Mouse (Mus musculus) kidney, adult 9 months (tissue): Measurements from ENCODE around the gene Adgra3.

Experiments
- DNase-seq: peaks from one replicate; pipeline ENCODE4 v3.0.0; 2022

Adgra3 gene

GRCm38 (mm10) chr5:50058421-50059286 lies at the start of gene Adgra3:
Gene Adgra3, minus strand, starts transcription at chr5:50059006.
- DNase-seq: peak; percentile 89

DNA sequence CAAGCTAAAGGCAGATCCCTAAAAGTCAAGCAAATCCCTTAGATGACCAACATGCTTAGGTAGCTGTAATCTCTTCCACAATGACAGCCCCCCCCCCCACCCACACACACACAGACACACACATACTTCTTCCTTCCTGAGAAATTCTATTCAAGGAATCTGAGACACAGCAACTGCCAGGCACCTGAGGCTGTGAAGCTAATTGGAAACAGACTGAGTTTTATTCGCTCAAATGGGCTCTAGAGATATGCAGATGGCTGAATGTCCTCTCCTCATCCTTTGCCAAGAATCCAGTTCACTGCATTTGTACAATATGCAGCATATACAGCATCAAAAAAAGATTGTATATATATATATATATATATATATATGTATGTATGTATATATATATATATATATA lies 24.6 kb upstream of the Adgra3 start:
- DNase-seq: no peak

DNA sequence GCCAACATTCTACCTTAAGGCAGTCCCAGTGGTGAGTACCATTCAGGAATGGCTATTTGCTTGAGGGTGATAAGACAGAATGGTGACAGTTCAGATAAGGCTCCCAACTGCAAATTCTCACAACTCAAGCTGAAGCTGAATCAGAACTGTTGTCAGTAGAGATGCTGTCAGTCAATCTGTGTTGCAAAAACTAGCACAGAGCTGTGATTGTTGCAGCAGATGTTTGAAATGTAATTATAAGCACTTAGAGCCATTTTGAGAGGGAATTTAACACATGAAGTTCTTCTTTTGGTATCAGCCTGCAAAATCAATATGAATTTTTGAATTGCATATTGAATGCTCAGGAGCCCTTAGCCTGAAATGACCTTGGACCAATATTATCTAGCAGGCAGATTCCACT lies 15.4 kb upstream of the Adgra3 start:
- DNase-seq: no peak

DNA sequence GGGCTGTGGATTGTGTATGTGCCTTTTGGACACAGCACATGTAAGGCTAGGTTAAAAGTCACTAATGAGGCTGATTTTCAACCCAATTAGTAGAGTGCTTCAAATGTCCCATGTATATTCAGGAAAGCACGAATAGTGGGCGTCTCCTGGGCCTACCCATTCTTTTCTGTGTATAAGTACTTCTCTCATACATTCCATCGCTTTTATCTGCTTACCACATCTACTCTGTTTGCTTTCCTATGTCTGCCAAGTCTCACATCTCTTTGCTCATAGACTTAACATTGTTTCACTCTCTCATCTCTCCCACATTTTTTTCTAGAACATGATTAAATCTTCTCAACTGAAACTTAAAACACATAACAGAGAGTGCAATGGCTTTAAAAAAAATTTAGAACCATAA lies 5.4 kb upstream of the Adgra3 start:
- DNase-seq: no peak

- DNase-seq: peak; percentile 79
These were observed 780 bp upstream of the Adgra3 start for GRCm38 (mm10) chr5:50059586-50059985.

DNA sequence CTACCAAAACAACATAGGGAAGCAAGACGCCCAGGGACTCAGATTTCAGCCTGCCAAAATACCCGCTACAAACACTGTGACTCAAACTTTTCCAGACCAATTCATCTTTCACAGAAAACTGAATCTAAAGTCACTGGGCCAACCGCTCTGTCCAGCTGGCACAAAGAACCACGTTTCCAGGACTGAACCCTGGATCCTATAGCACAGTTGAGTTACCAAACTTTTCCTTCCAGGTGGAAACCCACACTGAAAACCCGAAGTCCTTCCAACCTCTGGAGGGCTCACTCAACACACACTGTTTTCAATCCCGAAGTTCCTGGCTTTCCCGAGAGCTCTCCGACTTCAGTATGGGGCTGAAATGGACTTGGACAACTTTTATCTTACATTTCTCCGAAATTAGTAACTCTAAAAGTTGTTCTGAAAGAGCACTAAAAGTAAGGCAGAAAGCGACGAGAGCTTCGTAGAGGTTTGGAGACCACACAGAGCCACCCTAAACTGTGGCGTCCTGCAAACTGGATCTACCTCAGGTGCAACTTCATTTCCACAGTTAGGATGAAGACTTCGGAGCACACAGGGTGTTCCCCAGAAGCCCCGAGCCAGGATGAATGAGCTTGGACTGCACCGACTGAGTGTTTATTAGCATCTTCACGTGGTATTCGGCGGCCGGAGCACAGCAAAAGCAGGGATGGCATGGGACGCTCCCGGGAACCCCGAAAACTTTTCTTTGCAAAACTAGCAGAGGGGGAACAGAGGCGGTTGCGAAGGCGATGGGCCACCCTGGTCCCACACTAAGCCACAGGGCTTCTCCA lies 990 bp downstream of the Adgra3 start:
- no peak for DNase-seq

GRCm38 (mm10) chr5:50052456-50052855 lies 6.3 kb downstream of the Adgra3 start:
- no peak for DNase-seq

GRCm38 (mm10) chr5:50050668-50051425 lies 8.0 kb downstream of the Adgra3 start:
- DNase-seq: no peak

- no peak for DNase-seq
These were observed 8.8 kb downstream of the Adgra3 start for GRCm38 (mm10) chr5:50050037-50050436.

DNA sequence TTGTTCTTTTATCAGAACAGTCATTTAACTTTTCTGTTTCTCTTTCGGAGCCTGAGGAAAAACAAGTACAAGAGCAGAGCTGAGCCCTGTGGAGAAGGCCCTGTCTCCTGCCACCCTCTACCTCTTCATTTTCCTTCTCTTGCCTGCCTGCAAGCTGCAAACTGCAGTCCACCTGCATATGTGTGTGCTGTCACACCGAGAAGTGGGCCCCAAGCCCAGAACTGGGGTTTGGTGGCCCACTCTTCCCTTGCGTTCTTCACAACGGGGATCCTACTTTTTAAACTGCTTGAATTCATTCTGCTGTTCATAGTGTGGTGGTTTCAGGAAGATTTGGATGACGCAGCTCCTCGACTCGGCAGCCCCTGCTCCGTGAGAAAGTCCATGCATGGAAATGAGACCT lies 9.3 kb downstream of the Adgra3 start:
- no peak for DNase-seq

GRCm38 (mm10) chr5:50048960-50049359 lies 9.8 kb downstream of the Adgra3 start:
- no peak for DNase-seq

DNA sequence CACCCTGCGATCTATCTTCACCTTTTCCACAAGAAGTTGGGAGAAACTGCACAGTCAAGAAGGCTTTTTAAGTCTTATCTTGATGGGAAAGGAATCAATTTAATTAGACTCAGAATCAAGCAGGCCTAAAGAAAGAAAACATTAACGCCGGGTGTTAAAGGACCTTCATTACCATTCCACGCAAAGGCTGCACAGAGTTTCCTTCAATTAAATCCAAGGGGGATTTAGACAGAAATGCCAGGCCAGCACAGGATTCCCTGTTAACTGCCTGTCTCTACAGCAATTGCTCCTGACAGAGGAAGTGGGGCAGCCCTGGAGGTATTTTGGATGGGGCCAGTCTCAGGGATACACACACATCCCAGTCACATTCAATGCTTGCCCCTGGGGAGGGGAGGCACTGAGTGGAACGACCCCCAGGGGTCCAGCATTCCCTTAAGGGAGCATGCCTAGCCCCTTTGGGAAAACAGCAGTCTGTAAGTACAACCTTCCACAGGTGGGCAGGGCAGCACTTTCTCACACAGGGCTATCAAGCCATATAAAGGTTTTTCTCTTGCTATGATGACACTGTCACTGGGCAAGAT lies 10.4 kb downstream of the Adgra3 start:
- DNase-seq: no peak

DNA sequence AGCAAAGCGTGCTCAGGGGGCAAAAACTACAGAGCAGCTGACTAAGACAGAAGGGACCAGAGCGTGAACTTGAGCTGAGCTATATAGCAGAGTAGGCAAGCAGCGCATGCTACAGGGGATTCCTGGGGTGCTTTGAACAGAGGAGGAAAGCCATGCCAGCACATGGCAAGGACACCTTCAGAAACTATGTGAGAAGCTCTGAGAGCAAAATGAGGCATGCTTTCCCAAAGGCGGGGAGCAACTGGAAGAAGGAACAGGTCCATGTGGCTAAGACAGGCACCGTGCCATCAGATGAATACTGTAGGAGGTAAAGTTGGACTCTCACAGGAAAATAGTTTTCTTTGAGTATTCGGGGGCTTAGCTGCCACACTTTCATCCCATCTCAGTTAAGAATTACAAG lies 13.6 kb downstream of the Adgra3 start:
- DNase-seq: no peak

- DNase-seq: no peak
These were observed 15.1 kb downstream of the Adgra3 start for GRCm38 (mm10) chr5:50043677-50044076.

DNA sequence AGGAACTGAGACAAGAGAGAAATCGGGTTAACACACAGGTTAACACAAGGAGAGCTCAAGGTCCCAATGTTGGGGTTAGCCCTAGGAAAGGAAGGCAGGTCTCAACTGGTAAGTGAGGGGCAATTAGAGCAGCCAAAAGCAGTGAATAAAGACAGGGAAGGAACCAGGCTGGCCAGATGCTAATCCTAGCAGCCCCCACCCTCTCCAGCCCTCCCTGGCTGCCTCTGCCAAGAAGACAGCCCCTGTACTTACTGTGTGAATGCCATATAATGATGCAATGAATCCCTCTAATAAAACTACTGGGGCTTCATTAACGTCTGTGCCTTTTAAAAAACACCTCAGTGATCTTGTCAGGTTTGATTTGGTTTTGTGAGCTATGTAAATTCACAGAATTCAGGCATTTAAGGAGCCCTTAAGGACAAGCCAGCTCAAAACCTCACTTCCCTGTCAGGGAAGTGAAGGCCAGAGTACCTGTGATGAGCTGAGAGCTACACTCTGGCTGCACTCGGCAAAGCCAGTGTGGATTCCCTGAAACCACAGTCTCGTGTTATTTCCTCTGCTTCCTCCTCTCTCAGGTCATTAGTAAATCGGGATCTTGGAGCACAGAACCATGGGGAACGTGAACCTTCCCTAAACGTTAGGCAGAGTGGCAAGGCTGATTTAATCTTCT lies 16.4 kb downstream of the Adgra3 start:
- DNase-seq: no peak

- DNase-seq: no peak
These were observed 19.3 kb downstream of the Adgra3 start for GRCm38 (mm10) chr5:50039521-50039920.

- DNase-seq: no peak
These were observed 21.1 kb downstream of the Adgra3 start for GRCm38 (mm10) chr5:50037666-50038065.

GRCm38 (mm10) chr5:50034900-50035514 lies 23.8 kb downstream of the Adgra3 start:
- peak; percentile 85 for DNase-seq

DNA sequence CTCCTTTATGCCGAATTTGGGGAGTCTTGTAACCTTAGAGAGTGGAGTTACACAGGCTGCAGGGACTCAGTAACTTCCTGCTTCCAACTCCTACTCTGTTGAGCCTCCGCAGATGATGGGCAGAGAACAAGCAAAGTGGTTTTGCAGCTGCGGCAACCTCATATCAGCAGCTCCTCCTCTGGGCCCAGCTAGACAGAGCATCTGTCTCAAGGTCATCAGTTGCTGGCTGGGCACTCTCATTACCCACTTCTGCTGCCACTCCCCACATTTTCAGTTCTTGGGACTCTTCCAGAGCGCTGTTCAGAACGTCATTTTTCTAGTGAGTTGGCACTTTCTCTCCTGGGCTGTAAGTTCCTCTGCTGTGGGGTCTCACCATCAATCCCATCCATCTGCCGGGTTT lies 24.6 kb downstream of the Adgra3 start:
- peak; percentile 73 for DNase-seq

DNA sequence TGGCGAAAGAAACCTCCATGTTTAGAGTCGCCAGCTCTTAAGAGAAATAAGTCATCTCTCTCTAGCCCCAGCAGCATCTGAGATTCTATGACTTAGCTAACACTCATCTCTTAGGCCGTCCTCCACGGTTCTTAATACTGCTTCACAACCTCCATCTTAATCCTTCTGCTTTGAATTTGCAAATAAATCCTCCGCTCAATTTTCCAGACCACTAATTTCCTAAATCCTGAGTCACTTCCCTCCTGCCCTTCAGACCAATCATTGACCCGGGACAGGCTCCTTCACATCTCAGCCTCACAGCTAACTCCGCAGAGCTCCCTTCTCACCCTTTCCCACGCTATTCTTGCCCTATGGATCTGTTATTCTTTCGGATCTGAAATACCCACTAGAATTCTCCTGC lies 25.1 kb downstream of the Adgra3 start:
- peak; percentile 65 for DNase-seq

- DNase-seq: peak; percentile 59
These were observed 26.5 kb downstream of the Adgra3 start for GRCm38 (mm10) chr5:50032332-50032731.

DNA sequence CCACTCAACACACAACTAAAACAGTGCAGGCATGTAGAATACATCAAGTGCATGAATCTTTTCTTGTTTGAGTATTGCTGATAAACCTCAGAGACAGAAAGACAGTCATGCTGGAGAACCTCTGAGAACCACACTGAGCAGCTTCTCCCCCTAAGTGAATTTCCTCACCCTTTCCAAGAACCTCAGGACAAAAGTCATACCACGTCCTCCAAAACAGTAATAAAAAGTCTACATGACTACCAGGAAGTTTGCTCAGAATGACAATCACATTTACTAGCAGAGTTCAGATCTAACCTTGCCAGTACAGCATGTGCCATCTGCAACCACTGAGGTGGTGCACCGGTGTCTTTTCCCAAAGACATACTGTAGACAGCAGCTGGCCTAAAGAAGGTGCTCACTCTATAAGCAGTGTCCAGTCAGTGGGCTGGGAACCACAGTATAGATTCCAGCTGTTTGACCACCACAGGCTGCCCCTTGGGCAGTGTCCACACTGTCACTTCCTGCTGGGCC lies 27.0 kb downstream of the Adgra3 start:
- no peak for DNase-seq
